ENCODE assay signal across 20 mouse cellular contexts in genomic region chr7:67854080-67855022, GRCm38 (mm10).
A peak's percentile ranks its signal among the peaks of the same experiment; 100 is the strongest.
DNase-seq lines count a peak whose midpoint lies in the region; ATAC-seq lines count a peak whose summit lies in the region.
"Had no signal": no experiment of that assay in that cellular context is flagged by ENCODE, and none has a peak within 500 bp of the region (broad histone marks: within the 10 kb centered on the region; RNA-seq: fewer than 3 reads in every experiment).

No protein-coding gene starts in this region.

- ATAC-seq in embryonic facial prominence, embryonic 15.5 days (ENCODE audit: insufficient number of reproducible peaks, low FRiP score, low TSS enrichment, low read depth) = peak; percentile 56; the same call in 1 of the 2 replicates
- ATAC-seq: liver, embryonic 12.5 days had no signal

- H3K4me2 ChIP-seq in embryonic facial prominence, embryonic 15.5 days (replicated peaks) = no peak overlapping the region
- H3K4me2 ChIP-seq: heart, embryonic 15.5 days; limb, embryonic 12.5 days; liver, embryonic 12.5 days; lung, embryonic 15.5 days; midbrain, embryonic 12.5 days; stomach, embryonic 15.5 days had no signal

- WGBS in embryonic facial prominence, embryonic 15.5 days = 46% methylated on average over 14 of the region's 14 CpGs

- H3K9me3 ChIP-seq in embryonic facial prominence, embryonic 15.5 days (replicated peaks) = no peaks in the 10 kb centered on the region
- H3K9me3 ChIP-seq: limb, embryonic 12.5 days; liver, embryonic 12.5 days; lung, embryonic 15.5 days; midbrain, embryonic 12.5 days; stomach, embryonic 15.5 days had no signal

- H3K27me3 ChIP-seq in embryonic facial prominence, embryonic 15.5 days = no peaks in the 10 kb centered on the region
- H3K27me3 ChIP-seq: heart, embryonic 15.5 days; limb, embryonic 12.5 days; lung, embryonic 15.5 days; midbrain, embryonic 12.5 days; stomach, embryonic 15.5 days had no signal

- H3K4me1 ChIP-seq in embryonic facial prominence, embryonic 15.5 days = peaks cover 5% of the 10 kb centered on the region; the same call in 1 of the 2 replicates
- H3K4me1 ChIP-seq: liver, embryonic 12.5 days; stomach, embryonic 15.5 days had no signal

- H3K9ac ChIP-seq in embryonic facial prominence, embryonic 15.5 days = no peak overlapping the region
- H3K9ac ChIP-seq: heart, embryonic 15.5 days; limb, embryonic 12.5 days; liver, embryonic 12.5 days; lung, embryonic 15.5 days; midbrain, embryonic 12.5 days; stomach, embryonic 15.5 days had no signal

- DNase-seq in heart, adult 11 months = peak; percentile 72
- DNase-seq in heart, postnatal 4 days = no peak
- peak; percentile 7 for DNase-seq in 416B (ENCODE audit: low read depth)
- DNase-seq in thymus, postnatal 0 days (ENCODE audit: low spot score) = peak; percentile 35
- no peak for DNase-seq in gastrocnemius, postnatal 14 days
- DNase-seq in left cerebral cortex, postnatal 25 days (ENCODE audit: low spot score in 2 of 2) = no peak
- DNase-seq: adrenal gland, postnatal 14 days; gastrocnemius, adult 2 months; kidney, adult 11 months; retina, postnatal 1 day had no signal

- no peaks in the 10 kb centered on the region for H3K36me3 ChIP-seq in embryonic facial prominence, embryonic 15.5 days
- H3K36me3 ChIP-seq: heart, embryonic 15.5 days; limb, embryonic 12.5 days; liver, embryonic 12.5 days; lung, embryonic 15.5 days; midbrain, embryonic 12.5 days; stomach, embryonic 15.5 days had no signal

- intact Hi-C loops in gastrocnemius, postnatal 14 days (cut with DNase I; ENCODE audit: low total_unique reads) = no loop called here
- intact Hi-C loops in left cerebral cortex, postnatal 25 days (cut with DNase I) = no loop called here

- H3K4me3 ChIP-seq in embryonic facial prominence, embryonic 15.5 days (replicated peaks) = no peak overlapping the region
- H3K4me3 ChIP-seq: gastrocnemius, adult 2 months; heart, embryonic 15.5 days; left cerebral cortex, adult 2 months; limb, embryonic 12.5 days; liver, embryonic 12.5 days; lung, embryonic 15.5 days; midbrain, embryonic 12.5 days; stomach, embryonic 15.5 days had no signal

- H3K27ac ChIP-seq in embryonic facial prominence, embryonic 15.5 days (replicated peaks) = no peak overlapping the region
- H3K27ac ChIP-seq: gastrocnemius, adult 2 months; heart, embryonic 15.5 days; kidney, postnatal 0 days; limb, embryonic 12.5 days; liver, embryonic 12.5 days; lung, embryonic 15.5 days; macrophage; midbrain, embryonic 12.5 days; stomach, embryonic 15.5 days had no signal

Comparison
In these comparisons a context has a peak if more than half of its experiments do, and no peak if none do; other contexts are left out.
1. DNase-seq: peak in heart, adult 11 months (single experiment), 416B (single experiment) and thymus, postnatal 0 days (single experiment); none in heart, postnatal 4 days (single experiment), gastrocnemius, postnatal 14 days (single experiment) and left cerebral cortex, postnatal 25 days (0 of 2).